Mouse (Mus musculus) heart, embryonic 10.5 days (tissue): ENCODE data around the gene Rprd1b. TPM values are rescaled to one million over a fixed set of nuclear protein-coding genes. Genes with fewer than 3 reads are reported as not detected.

Source experiments
- DNase-seq: peaks from one replicate; pipeline ENCODE4 v3.0.0-alpha.2; 2017; ENCODE audit warnings: low spot score
- H3K27ac ChIP-seq: fragments of 300-500 bp; sonication (generic); 2 replicates; pipeline ENCODE4 v1.5.1; 2016; ENCODE audit warnings: mild to moderate bottlenecking
- H3K27me3 ChIP-seq: fragments of 300-500 bp; sonication (generic); 2 replicates; pipeline ENCODE4 v1.6.1; 2016; ENCODE audit warnings: mild to moderate bottlenecking; ENCODE audit not compliant: poor library complexity, insufficient read depth, severe bottlenecking
- H3K36me3 ChIP-seq: fragments of 300-500 bp; sonication (generic); 2 replicates; pipeline ENCODE4 v1.6.1; 2016; ENCODE audit warnings: mild to moderate bottlenecking, moderate library complexity
- H3K4me1 ChIP-seq: fragments of 300-500 bp; sonication (generic); 2 replicates; pipeline ENCODE4 v1.6.1; 2016; ENCODE audit warnings: mild to moderate bottlenecking
- H3K4me3 ChIP-seq: fragments of 300-500 bp; sonication (generic); 2 replicates; pipeline ENCODE4 v1.5.1; 2016; ENCODE audit warnings: mild to moderate bottlenecking, moderate library complexity
- H3K9me3 ChIP-seq: fragments of 300-500 bp; sonication (generic); 2 replicates; pipeline ENCODE4 v1.6.1; 2016; ENCODE audit warnings: mild to moderate bottlenecking, moderate library complexity
- WGBS: fragments of 180-500 bp; shearing (Covaris S2); methylation state at CpG from one replicate; pipeline ENCODE4 v1.1.7; 2016; 5-methylcytosine and 5-hydroxymethylcytosine counted together
- polyA plus RNA-seq: library from polyadenylated mRNA; unstranded; fragments of >200 nt; fragmentation: Nextera tagmentation; extraction: Ambion mirVana; gene quantifications from 2 replicates; pipeline ENCODE4 v1.2.1, GENCODE M21; 2016

Rprd1b gene
- polyA plus RNA-seq, 1 experiment from 2014 or later: 42.1 TPM

DNA sequence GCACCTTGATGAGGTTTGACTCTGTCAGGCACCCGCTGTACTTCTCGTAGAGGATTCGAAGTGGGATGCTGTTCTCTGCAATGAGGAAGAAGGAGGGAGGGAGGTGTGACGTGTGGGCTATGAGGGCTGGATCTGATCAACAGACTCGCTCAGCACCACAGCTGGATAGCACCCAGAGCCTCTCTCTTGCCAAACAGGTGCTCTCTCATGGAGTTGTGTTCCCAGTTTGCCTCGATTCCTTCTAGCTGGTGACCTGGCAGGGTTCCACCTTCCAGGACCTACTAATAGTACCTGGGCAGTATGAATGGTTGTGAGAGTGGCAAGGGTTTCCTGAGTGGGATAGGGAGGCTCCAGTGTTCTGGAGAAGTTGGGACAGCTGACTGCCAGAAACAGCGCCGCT, 91.9 kb downstream of the Rprd1b start:
- H3K9me3 ChIP-seq: no peaks in the 10 kb centered on the region
- peaks cover 47% of the 10 kb centered on the region for H3K4me1 ChIP-seq
- H3K36me3 ChIP-seq: peaks cover 82% of the 10 kb centered on the region
- no peaks in the 10 kb centered on the region for H3K27me3 ChIP-seq
- 91% methylated on average over 8 of the region's 8 CpGs for WGBS
- no peak overlapping the region for H3K4me3 ChIP-seq
- DNase-seq: no peak
- no peak overlapping the region for H3K27ac ChIP-seq

DNA sequence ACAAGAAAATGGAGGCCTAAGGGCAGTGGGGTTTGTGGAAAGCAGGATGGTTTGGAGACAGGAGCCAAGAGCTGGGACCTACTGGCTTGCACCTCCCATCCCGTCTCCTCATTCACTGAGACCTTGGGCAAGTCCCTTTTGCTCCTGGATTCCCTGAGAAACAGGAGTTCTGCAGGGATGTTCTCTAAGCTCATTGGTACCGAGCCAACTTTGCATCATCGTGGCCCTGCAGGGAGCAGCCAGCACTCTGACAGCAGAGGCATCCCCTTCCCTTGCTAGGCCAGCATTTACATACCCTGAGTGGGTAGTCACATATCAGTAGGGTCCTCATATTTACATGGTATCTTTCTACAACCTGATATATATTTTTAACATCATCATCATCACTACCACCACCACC, 92.6 kb downstream of the Rprd1b start:
- H3K9me3 ChIP-seq: peaks cover 1% of the 10 kb centered on the region; the same call in 1 of the 2 replicates
- no peak for DNase-seq
- H3K36me3 ChIP-seq: peaks cover 88% of the 10 kb centered on the region
- 0 out of 2 replicates have a peak overlapping the region, but pooled peaks have one; percentile 36 for H3K27ac ChIP-seq
- H3K4me1 ChIP-seq: peaks cover 44% of the 10 kb centered on the region
- WGBS: 86% methylated on average over 3 of the region's 3 CpGs
- no peak overlapping the region for H3K4me3 ChIP-seq
- no peaks in the 10 kb centered on the region for H3K27me3 ChIP-seq

DNA sequence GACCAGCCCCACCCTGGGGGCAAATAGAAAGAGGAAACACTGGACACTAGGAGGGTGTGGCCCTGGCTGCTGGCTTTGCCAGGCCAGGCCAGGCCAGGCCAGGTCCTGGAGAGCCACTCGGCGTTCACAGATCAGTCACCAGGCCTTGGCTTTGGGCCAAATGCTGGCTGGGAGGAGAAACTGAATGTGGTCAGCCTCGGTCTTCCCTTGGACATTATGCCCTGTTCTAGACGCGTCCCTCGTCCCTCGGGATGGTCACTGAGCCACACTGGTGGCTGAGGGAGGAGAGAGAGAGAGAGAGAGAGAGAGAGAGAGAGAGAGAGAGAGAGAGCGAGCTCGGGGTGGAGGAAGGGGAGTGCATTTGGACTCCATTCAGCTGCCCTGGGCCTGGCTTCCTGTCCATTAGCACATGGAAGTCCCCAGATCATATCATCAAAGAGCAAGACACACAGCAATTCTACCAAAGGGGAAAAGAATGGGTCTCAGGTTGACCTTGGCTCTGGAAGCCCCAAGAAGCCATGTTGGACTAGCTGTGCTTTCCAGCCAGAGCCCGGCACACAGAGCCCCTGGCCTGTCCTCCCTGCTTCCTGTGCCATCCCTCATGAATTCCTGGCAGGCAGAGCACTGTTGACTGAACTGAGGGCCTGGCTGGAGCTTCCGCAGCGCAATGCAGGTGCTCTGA, 93.5 kb downstream of the Rprd1b start:
- peaks cover 36% of the 10 kb centered on the region for H3K4me1 ChIP-seq
- H3K27ac ChIP-seq: peak overlapping the region; percentile 80
- H3K36me3 ChIP-seq: peaks cover 93% of the 10 kb centered on the region
- H3K4me3 ChIP-seq: no peak overlapping the region
- peaks cover 3% of the 10 kb centered on the region; the same call in 1 of the 2 replicates for H3K9me3 ChIP-seq
- WGBS: 60% methylated on average over 12 of the region's 12 CpGs
- no peak for DNase-seq
- no peaks in the 10 kb centered on the region for H3K27me3 ChIP-seq

DNA sequence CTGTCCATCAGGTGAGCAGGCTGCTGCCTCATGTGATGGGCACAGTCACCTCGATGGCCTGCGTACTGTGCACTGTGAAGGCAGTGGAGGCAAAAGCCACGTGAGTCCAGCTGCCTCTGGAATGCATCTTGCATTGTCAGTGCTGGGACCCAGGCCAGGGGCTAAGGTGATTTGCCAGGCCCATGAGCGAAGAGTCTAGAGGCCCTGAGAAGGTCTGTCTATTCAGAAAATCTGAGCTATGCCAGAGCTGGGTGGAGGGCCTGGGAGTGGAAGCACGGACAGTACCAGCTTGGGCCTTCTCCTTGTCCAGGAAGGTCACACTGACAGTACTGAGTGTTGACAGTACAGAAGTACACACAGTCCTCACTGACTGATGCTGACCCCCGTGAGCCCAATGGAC, 94.5 kb downstream of the Rprd1b start:
- H3K27me3 ChIP-seq: no peaks in the 10 kb centered on the region
- H3K27ac ChIP-seq: peak overlapping the region; percentile 80
- peaks cover 92% of the 10 kb centered on the region for H3K36me3 ChIP-seq
- no peak for DNase-seq
- WGBS: 41% methylated on average over 6 of the region's 6 CpGs
- H3K4me3 ChIP-seq: no peak overlapping the region
- peaks cover 3% of the 10 kb centered on the region; the same call in 1 of the 2 replicates for H3K9me3 ChIP-seq
- H3K4me1 ChIP-seq: peaks cover 37% of the 10 kb centered on the region

DNA sequence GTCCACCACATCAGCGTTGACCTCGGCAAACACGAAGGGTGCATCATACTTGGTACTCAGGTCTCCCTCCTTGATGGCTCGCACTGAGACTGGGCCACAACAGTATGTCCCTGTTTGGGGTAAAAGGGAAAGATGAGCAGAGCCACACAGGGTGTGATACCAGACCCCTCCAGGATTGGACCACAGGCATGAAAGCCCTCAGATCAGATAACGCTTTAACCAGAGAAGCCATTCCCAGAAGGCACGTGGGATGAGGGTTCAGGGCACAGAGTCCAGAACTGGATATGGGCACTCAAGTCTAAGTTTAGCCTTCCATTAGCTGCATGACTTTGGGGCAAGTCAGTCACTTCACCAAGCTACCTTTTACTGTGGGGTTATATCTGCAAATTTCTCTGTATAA, 98.9 kb downstream of the Rprd1b start:
- H3K36me3 ChIP-seq: peaks cover 89% of the 10 kb centered on the region
- H3K27ac ChIP-seq: peak overlapping the region; percentile 87; the same call in 1 of the 2 replicates
- H3K27me3 ChIP-seq: no peaks in the 10 kb centered on the region
- peaks cover 3% of the 10 kb centered on the region; the same call in 1 of the 2 replicates for H3K9me3 ChIP-seq
- DNase-seq: no peak
- no peak overlapping the region for H3K4me3 ChIP-seq
- 80% methylated on average over 6 of the region's 6 CpGs for WGBS
- peaks cover 64% of the 10 kb centered on the region for H3K4me1 ChIP-seq

DNA sequence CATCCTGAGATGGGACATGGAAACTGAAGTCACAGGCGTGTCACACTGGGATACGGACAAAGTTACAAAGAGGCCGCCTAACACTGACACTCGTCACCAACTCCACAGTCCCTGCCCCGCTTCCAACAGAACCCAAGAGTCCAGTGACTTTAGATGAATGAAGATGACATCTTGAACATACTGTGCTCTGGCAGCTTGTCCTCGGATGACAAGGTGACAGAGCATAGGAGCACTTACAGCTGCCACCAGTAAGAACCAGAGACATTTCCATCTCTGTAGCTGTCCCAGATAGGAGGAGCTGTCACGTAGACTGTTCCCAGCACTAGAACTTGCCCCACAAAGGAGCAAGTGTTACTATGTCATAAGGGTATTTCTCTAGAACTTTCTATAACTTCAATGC, 99.6 kb downstream of the Rprd1b start:
- H3K36me3 ChIP-seq: peaks cover 89% of the 10 kb centered on the region
- H3K27me3 ChIP-seq: no peaks in the 10 kb centered on the region
- peak overlapping the region; percentile 87; the same call in 1 of the 2 replicates for H3K27ac ChIP-seq
- no peak overlapping the region for H3K4me3 ChIP-seq
- WGBS: 54% methylated on average over 7 of the region's 7 CpGs
- peaks cover 3% of the 10 kb centered on the region; the same call in 1 of the 2 replicates for H3K9me3 ChIP-seq
- DNase-seq: peak; percentile 80
- peaks cover 58% of the 10 kb centered on the region for H3K4me1 ChIP-seq

DNA sequence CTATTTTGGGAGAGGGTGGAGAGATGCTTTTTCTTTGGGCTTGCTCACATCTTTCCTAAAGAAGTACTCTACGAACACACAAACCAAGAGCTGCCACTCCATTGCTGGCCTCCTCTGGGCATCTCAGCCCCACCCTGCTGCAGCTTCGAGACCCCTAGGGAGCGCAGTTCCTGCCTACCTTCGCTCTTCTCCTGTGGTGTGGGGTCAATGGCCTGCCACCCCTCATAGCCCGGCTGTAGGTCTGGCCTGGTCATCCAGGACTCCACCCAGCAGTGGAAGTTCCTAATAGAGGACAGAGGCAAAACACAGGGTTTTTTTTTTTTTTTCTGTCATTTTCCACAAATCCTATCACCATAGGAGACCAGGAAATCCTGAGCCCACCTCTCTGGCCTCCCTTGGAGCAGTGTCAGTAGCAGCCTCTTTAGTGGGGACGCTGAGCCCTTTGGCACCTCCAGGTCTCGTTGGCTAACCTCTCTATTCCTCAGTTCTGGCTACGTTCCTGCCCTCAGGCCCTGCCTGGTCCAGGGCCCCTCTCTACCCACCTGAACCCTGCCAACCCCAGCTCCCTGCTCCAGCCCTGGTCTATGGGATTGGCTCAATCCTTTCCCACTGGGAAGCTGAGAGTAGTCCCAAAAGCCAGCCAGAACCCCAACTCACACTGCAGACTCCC, 100.3 kb downstream of the Rprd1b start:
- no peak overlapping the region for H3K4me3 ChIP-seq
- H3K27me3 ChIP-seq: no peaks in the 10 kb centered on the region
- H3K4me1 ChIP-seq: peaks cover 55% of the 10 kb centered on the region
- peaks cover 91% of the 10 kb centered on the region for H3K36me3 ChIP-seq
- 56% methylated on average over 8 of the region's 8 CpGs for WGBS
- H3K9me3 ChIP-seq: peaks cover 3% of the 10 kb centered on the region; the same call in 1 of the 2 replicates
- peak overlapping the region; percentile 87 for H3K27ac ChIP-seq
- DNase-seq: no peak

DNA sequence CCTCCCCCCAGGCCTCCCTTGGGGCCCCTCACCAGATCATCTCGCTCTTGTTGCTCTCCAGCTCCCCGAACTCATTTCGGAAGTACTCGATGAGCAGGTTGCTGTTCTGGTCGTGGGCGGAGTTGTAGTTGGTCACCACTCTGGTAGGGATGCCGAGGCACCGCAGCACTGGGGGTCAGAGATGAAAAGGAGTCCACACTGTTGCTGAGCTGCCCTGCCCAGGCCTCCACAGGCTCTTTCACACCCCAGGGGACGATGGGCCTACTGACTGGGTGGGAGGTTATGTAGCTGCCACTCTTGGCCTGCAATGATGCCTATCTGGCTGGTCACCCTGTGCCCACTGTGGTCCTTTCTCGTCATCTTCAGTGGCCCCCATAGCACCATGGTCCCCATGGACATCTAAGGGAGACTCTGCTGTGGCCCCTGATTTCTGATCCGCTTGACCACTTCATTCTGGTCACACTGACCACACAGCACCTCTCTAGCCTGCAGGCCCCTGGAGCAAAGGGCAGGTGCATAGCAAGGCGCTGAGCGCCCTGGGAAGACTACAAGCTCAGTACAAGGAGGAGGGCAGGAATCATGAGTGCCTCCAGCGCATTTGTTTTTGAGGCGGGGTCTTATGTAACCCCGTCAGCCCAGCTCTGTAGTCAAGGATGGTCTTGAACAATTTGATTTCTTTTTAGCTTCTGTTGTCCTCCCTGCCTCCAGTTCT, 101.2 kb downstream of the Rprd1b start:
- 76% methylated on average over 16 of the region's 16 CpGs for WGBS
- peaks cover 59% of the 10 kb centered on the region for H3K4me1 ChIP-seq
- peaks cover 93% of the 10 kb centered on the region for H3K36me3 ChIP-seq
- H3K4me3 ChIP-seq: 0 out of 2 replicates have a peak overlapping the region, but pooled peaks have one; percentile 9
- H3K27me3 ChIP-seq: no peaks in the 10 kb centered on the region
- peaks cover 3% of the 10 kb centered on the region; the same call in 1 of the 2 replicates for H3K9me3 ChIP-seq
- H3K27ac ChIP-seq: peak overlapping the region; percentile 87
- DNase-seq: no peak

DNA sequence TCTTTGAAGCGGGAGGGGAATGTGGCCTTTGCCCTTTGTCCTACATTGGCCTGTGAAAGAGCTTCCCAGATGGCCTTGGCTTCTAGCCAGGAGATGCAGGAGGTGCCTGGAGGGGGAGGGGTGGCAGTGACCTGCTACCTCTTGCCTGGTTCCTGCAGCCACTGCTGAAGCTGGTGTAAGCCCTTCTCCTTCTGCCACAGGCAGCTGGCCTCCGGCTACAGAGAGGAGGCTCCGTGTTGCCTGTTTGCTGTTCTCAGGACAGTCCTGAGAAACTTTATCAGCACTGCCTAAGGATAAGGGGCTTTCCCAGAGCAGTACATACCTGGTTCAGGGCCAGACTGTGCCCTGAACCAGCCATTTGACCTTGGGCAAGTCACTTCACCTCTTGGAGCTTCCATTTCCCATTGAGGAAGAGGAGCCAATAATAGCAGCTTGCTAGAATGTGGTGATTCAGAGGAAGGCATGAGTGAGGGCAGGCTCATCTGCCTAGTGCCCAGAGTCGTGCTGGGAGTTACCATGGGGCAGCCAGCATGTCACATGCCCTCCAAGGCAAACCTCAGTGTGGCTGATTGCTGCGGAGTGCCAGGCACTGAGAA, 102.2 kb downstream of the Rprd1b start:
- peaks cover 3% of the 10 kb centered on the region; the same call in 1 of the 2 replicates for H3K9me3 ChIP-seq
- H3K4me1 ChIP-seq: peaks cover 59% of the 10 kb centered on the region
- peaks cover 92% of the 10 kb centered on the region for H3K36me3 ChIP-seq
- peak overlapping the region; percentile 87 for H3K27ac ChIP-seq
- no peak for DNase-seq
- peak overlapping the region; percentile 1; the same call in 1 of the 2 replicates for H3K4me3 ChIP-seq
- H3K27me3 ChIP-seq: no peaks in the 10 kb centered on the region
- WGBS: 36% methylated on average over 5 of the region's 5 CpGs

DNA sequence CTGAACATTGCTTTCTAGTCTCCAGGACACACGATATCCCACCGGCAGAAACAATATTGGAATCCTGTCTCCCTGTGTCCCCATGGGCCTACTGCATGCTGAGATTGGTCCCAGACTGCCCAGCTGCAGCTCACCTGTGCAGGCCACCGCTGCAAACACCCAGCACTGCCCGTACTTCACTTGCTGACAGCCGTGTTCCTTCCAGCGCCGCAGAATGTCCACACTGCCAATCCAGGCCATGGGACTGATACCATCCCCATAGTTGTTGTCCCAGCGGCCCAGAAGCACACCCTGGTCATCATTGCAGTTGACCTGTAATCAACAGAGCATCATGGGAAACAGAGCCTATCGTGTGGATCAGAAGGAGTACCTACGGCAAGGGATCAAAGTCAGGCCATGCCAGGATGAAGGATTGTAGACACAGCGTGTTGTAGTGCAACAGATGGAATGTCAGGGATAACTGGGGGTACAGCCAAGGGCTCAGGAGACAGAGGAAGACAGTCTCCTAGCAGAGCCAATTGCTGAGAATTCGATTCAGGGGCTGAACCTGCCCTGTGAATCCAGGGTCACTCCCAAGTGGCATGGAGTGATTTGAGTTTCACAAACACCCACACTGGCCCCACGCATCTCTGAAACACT, 103.0 kb downstream of the Rprd1b start:
- peaks cover 92% of the 10 kb centered on the region for H3K36me3 ChIP-seq
- H3K9me3 ChIP-seq: no peaks in the 10 kb centered on the region
- peak overlapping the region; percentile 87 for H3K27ac ChIP-seq
- no peak overlapping the region for H3K4me3 ChIP-seq
- peaks cover 66% of the 10 kb centered on the region for H3K4me1 ChIP-seq
- H3K27me3 ChIP-seq: no peaks in the 10 kb centered on the region
- no peak for DNase-seq
- 90% methylated on average over 13 of the region's 13 CpGs for WGBS

DNA sequence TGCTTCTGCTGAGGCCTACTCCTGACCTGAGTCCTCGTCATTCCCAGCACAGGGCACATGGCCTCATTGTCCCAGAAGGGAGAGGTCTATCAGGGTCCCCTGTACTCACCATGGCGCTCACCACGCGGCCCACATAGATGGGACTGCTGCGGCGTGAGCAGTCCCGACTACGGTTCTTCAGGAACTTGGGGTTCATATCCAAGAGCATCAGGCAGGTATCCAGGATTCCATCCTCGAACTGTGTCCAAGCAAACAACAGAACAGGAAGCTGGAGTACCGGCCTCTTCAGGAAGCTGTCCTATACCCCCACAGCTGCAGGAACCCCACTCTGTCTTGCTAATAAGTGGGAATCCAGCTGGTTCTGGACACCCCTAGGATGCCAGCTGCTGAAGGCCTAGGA, 104.0 kb downstream of the Rprd1b start:
- Histone ChIP-seq H3K27me3 (no peaks in the 10 kb centered on the region), H3K9me3 (no peaks in the 10 kb centered on the region), H3K4me1 (peaks cover 61% of the 10 kb centered on the region), H3K27ac (peak overlapping the region; percentile 87), H3K36me3 (peaks cover 91% of the 10 kb centered on the region), H3K4me3 (no peak overlapping the region)
- 92% methylated on average over 10 of the region's 10 CpGs for WGBS
- no peak for DNase-seq

DNA sequence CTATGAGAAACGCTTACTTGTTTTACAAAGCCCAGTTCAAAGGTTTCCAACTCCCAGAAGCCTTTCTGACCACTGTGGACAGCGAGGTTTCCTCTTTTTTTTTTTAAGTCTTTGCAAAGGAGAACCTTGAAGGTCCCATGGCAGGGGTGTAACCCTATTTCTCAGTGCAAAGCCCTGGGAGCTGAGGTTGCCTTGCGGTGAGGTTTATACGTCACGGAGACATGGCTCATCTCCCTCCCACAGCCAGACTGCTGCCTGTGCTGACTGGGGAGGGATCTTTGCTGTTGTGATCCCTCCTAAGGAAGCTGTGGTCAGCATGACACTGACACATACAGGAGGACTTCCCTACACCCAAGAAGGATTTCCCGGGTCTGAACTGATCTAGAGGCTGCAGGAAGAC, 104.8 kb downstream of the Rprd1b start:
- peaks cover 61% of the 10 kb centered on the region for H3K4me1 ChIP-seq
- peaks cover 93% of the 10 kb centered on the region for H3K36me3 ChIP-seq
- no peaks in the 10 kb centered on the region for H3K27me3 ChIP-seq
- H3K27ac ChIP-seq: no peak overlapping the region
- DNase-seq: no peak
- H3K4me3 ChIP-seq: no peak overlapping the region
- H3K9me3 ChIP-seq: no peaks in the 10 kb centered on the region
- WGBS: 71% methylated on average over 6 of the region's 6 CpGs
